Mouse (Mus musculus) CH12.LX (cell line): ENCODE results near the gene Efhd2.

Experiments used
- CTCF ChIP-seq, 2 experiments: IDR thresholded peaks in 1 of 2; conservative IDR thresholded peaks in 1 of 2; 2 replicates each; pipeline ENCODE4 v1.5.1; 2011 to 2012; ENCODE audit warnings: low read depth in 2 of 2, low read length in 2 of 2, improper control_type of control experiment in 1 of 2, inconsistent platforms in 1 of 2, mild to moderate bottlenecking in 1 of 2, moderate library complexity in 1 of 2
- E2F4 ChIP-seq: IDR thresholded peaks from 2 replicates; pipeline ENCODE4 v1.6.1; 2011; ENCODE audit warnings: low read depth, low read length, improper control_type of control experiment; ENCODE audit not compliant: insufficient replicate concordance
- HCFC1 ChIP-seq: IDR thresholded peaks from 2 replicates; pipeline ENCODE4 v1.6.1; 2012; ENCODE audit warnings: low read depth, mild to moderate bottlenecking, inconsistent platforms, low read length, improper control_type of control experiment
- JUN ChIP-seq: IDR thresholded peaks from 2 replicates; pipeline ENCODE4 v1.6.1; 2011; ENCODE audit warnings: low read depth, mild to moderate bottlenecking, low read length, improper control_type of control experiment, moderate library complexity; ENCODE audit not compliant: insufficient read depth
- POLR2A ChIP-seq: IDR thresholded peaks from 2 replicates; pipeline ENCODE4 v1.6.1; 2011; ENCODE audit warnings: low read depth, mild to moderate bottlenecking, improper control_type of control experiment, low read length

DNA sequence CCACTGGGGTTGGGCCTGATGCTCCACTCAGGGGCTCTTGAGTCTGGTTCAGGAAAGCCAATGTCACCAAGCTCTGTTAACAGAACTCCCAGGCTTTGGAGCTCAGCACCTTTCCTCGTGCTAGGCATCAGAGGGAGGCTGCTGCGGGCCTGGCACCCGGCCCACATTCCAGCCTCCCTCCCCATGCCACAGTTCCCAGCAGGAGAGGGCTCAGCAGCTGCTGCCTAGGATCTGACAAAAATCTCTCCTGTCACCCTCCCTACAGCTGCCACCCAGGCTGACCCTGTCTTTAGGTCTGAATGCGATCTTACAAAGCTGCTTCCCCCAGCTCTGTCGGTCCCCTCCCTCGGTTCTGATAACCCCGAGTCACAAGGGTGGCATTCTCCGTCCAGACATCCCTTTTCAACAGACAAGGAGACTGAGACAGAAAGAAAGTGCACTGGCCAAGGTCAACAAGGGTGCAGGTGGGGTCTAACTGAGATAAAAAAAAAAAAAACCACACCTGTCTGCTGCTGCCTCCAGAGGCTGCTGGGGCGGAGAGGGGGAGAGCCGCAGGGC is 7.7 kb downstream of the Efhd2 start:
- TF ChIP-seq POLR2A (no peak), HCFC1 (no peak), CTCF (conservative IDR thresholded peaks at IDR 0.05 in 1 of 2, IDR thresholded peaks at IDR 0.05 in 1 of 2; ENCODE audit: low read depth in 2 of 2, low read length in 2 of 2) (no peak), E2F4 (no peak), JUN (no peak)
